Mouse (Mus musculus) hindbrain, postnatal 0 days (tissue): Measurements from ENCODE around the gene Arsb. TPM values are rescaled to one million over a fixed set of nuclear protein-coding genes. Genes with fewer than 3 reads are reported as not detected.

Source experiments
- ATAC-seq: fragments of 200-750 bp; cut with Nextera tagmentation; 2 replicates; pipeline ENCODE4 v1.8.0; 2017; ENCODE audit warnings: mild to moderate bottlenecking, moderate TSS enrichment, moderate library complexity
- DNase-seq: peaks from one replicate; pipeline ENCODE4 v3.0.0-alpha.2; 2015; ENCODE audit warnings: low spot score
- H3K27ac ChIP-seq: fragments of 300-500 bp; sonication (generic); 2 replicates; pipeline ENCODE4 v1.5.1; 2014; ENCODE audit warnings: mild to moderate bottlenecking
- H3K27me3 ChIP-seq: fragments of 300-500 bp; sonication (generic); 2 replicates; pipeline ENCODE4 v1.6.1; 2014; ENCODE audit warnings: low read length, mixed read lengths; ENCODE audit not compliant: insufficient read depth
- H3K36me3 ChIP-seq: fragments of 300-500 bp; sonication (generic); 2 replicates; pipeline ENCODE4 v1.6.1; 2014; ENCODE audit warnings: low read length, mixed read lengths; ENCODE audit not compliant: insufficient read depth
- H3K4me1 ChIP-seq: fragments of 300-500 bp; sonication (generic); 2 replicates; pipeline ENCODE4 v1.6.1; 2014; ENCODE audit warnings: antibody characterized with exemption, low read length, mixed read lengths; ENCODE audit not compliant: insufficient read depth
- H3K4me2 ChIP-seq: fragments of 300-500 bp; sonication (generic); 2 replicates; pipeline ENCODE4 v1.6.1; 2014; ENCODE audit warnings: low read depth, mild to moderate bottlenecking, low read length, moderate library complexity, mixed read lengths
- H3K4me3 ChIP-seq: fragments of 300-500 bp; sonication (generic); 2 replicates; pipeline ENCODE4 v1.5.1; 2014; ENCODE audit warnings: low read length
- H3K9ac ChIP-seq: fragments of 300-500 bp; sonication (generic); replicated peaks from 2 replicates; pipeline ENCODE4 v1.6.1; 2014; ENCODE audit warnings: mild to moderate bottlenecking, low read length, moderate library complexity, mixed read lengths
- H3K9me3 ChIP-seq: fragments of 300-500 bp; sonication (generic); 2 replicates; pipeline ENCODE4 v1.6.1; 2016; ENCODE audit warnings: low read length, mixed read lengths
- CTCF ChIP-seq: IDR thresholded peaks from 2 replicates; pipeline ENCODE4 v1.5.1; 2016; ENCODE audit warnings: antibody characterized with exemption, control low read depth, low read depth
- WGBS: fragments of 180-500 bp; shearing (Covaris S2); extraction: QIAGEN DNeasy Blood & Tissue Kit; methylation state at CpG from one replicate; pipeline ENCODE4 v1.1.7; 2014; 5-methylcytosine and 5-hydroxymethylcytosine counted together
- polyA plus RNA-seq: library from polyadenylated mRNA; unstranded; fragments of >200 nt; fragmentation: Nextera tagmentation; extraction: Ambion mirVana; gene quantifications from 2 replicates; pipeline ENCODE4 v1.2.1, GENCODE M21; 2015
- total RNA-seq: library from RNA; depleted of rRNA; stranded (reverse); fragments of >200 nt; gene quantifications from 2 replicates; pipeline ENCODE4 v1.2.3, GENCODE M21; 2014

Arsb gene
- total and polyA plus RNA-seq, 2 experiments from 2014 or later = 11.7 to 19.0 TPM

GRCm38 (mm10) chr13:93915641-93916570 lies 144.5 kb downstream of the Arsb start:
- Histone ChIP-seq H3K27ac (no peak overlapping the region), H3K4me1 (no peaks in the 10 kb centered on the region), H3K27me3 (no peaks in the 10 kb centered on the region), H3K36me3 (no peaks in the 10 kb centered on the region), H3K9me3 (no peaks in the 10 kb centered on the region), H3K4me2 (no peak overlapping the region), H3K9ac (no peak overlapping the region), H3K4me3 (no peak overlapping the region)
- no peak for TF ChIP-seq CTCF
- ATAC-seq = no peak
- 67% methylated on average over 16 of the region's 16 CpGs for WGBS
- no peak for DNase-seq

DNA sequence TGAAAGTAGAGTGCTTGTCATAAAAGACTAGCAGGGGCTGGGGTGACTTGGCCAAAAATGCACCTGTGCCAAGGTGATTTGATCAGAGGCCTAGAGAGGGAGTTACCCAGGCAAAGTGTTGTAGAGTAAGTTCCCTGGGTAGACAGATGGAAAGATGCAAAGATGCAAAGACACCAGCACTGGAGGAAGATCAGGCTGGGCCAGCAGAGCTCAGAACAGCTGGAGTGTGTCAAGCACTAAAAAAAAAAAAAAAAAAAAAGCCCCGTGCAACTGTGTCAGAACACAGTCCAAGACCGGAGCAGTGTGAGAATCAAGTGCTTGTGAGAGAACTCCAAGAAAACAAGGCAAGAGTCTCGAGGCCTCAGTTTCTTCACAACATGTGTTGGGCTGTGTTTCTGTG lies 148.1 kb downstream of the Arsb start:
- no peak for ATAC-seq
- no peak for DNase-seq
- 77% methylated on average over 3 of the region's 3 CpGs for WGBS
- H3K4me2 ChIP-seq = no peak overlapping the region
- H3K9ac ChIP-seq = no peak overlapping the region
- H3K4me3 ChIP-seq = no peak overlapping the region
- TF ChIP-seq CTCF = no peak
- no peaks in the 10 kb centered on the region for H3K27me3 ChIP-seq
- H3K36me3 ChIP-seq = no peaks in the 10 kb centered on the region
- no peak overlapping the region for H3K27ac ChIP-seq
- no peaks in the 10 kb centered on the region for H3K9me3 ChIP-seq
- no peaks in the 10 kb centered on the region for H3K4me1 ChIP-seq

DNA sequence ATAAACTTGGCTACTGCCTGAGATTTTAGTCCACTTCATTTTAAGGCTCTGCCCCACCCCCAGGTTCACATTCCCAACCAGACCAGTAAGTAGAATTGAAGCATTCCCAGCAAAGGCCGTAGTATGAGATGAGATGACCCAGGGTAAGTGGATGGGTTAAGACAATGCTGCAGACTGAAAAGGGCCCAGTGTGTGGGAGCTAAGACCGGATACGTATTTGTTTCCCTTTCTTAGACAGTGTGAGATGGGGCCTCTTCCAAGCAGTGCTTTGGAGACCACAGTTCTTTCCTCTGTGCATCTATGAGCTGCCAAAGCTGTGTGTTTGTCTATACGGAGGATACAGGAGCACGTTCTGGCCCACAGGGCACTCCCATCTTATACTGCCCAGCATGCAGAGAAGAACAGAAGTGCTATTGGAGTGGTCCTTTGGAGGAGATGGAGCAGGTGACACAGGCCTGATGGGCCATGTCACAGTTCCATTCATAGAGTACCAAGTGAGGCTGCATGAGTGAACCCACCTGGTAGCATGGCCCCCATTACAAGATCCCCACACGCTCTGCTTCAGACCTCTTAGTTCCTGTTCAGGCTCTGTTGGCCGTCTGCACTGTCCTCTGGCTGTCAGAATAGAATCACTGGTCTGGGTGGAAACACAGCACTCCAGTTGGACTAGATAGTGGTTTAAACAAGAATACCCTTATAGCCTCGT lies 148.8 kb downstream of the Arsb start:
- no peak overlapping the region for H3K9ac ChIP-seq

GRCm38 (mm10) chr13:93920786-93921300 lies 149.4 kb downstream of the Arsb start:
- ATAC-seq = no peak
- 78% methylated on average over 4 of the region's 4 CpGs for WGBS
- Histone ChIP-seq H3K4me3 (no peak overlapping the region), H3K36me3 (no peaks in the 10 kb centered on the region), H3K9ac (no peak overlapping the region), H3K4me2 (no peak overlapping the region), H3K27me3 (no peaks in the 10 kb centered on the region), H3K4me1 (no peaks in the 10 kb centered on the region), H3K27ac (no peak overlapping the region), H3K9me3 (no peaks in the 10 kb centered on the region)
- no peak for TF ChIP-seq CTCF
- no peak for DNase-seq

More for the DNA sequence above, 148.8 kb downstream of the Arsb start:
- Histone ChIP-seq H3K4me1 (no peaks in the 10 kb centered on the region), H3K9me3 (no peaks in the 10 kb centered on the region), H3K4me2 (no peak overlapping the region), H3K27me3 (no peaks in the 10 kb centered on the region), H3K4me3 (no peak overlapping the region), H3K27ac (no peak overlapping the region), H3K36me3 (no peaks in the 10 kb centered on the region)
- no peak for ATAC-seq
- DNase-seq = no peak
- no peak for TF ChIP-seq CTCF
- 77% methylated on average over 8 of the region's 8 CpGs for WGBS

DNA sequence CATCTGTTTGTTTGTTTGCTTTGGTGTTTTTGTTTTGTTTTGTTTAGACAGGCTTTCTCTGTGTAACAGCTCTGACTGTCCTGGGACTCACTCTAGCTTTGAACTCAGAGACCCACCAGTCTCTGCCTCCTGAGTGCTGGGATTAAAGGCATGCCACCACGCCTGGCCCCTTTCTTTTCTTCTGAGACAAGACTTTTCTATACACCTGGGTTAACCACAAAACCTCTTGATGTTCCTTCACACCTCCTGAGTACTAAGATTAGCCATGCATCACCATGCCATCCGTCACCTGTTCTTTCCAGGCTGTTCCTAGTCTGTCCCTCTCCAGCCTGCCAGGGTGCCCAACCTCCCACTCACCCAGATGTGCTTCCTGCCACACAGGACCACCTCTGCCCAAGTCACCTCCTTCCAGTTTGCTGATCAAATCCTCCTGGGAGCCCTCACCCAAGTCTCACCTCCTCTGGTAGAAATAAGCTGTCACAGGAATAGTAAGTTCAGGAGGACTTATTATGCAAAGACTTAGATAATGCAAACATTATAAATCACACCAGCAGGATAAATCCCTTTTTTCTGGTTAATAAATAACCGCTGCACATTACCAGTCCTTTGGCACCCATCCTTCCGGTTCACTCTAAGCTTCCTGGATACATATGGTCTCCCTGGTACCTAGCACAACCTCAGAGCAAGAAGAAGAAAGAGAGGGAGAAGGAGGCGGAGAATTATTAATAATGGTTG lies 150.6 kb downstream of the Arsb start:
- H3K27me3 ChIP-seq = no peaks in the 10 kb centered on the region
- ATAC-seq = no peak
- H3K36me3 ChIP-seq = no peaks in the 10 kb centered on the region
- no peak overlapping the region for H3K4me2 ChIP-seq
- no peaks in the 10 kb centered on the region for H3K9me3 ChIP-seq
- no peak for DNase-seq
- H3K27ac ChIP-seq = no peak overlapping the region
- H3K4me1 ChIP-seq = no peaks in the 10 kb centered on the region
- TF ChIP-seq CTCF = no peak
- H3K4me3 ChIP-seq = no peak overlapping the region
- 87% methylated on average over 5 of the region's 5 CpGs for WGBS
- H3K9ac ChIP-seq = no peak overlapping the region

DNA sequence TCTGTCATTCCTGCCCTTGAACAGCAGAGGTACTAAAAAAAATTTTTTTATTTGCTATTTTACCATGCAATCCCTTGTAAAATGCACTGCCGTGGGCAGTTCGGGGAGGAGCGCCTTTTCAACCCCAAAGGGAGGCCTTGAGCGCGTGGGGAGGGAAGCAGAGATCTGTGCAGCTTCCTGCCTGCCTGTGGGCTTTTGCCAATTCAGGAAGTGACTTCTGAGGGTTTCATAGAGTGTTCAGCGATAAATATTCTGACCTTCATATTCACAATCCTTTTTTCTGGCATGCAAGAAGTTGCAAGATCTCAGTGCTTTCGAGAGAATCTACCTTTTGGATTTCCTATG lies 151.1 kb downstream of the Arsb start:
- Histone ChIP-seq H3K9me3 (no peaks in the 10 kb centered on the region), H3K36me3 (no peaks in the 10 kb centered on the region), H3K9ac (no peak overlapping the region), H3K27ac (no peak overlapping the region), H3K27me3 (no peaks in the 10 kb centered on the region), H3K4me1 (no peaks in the 10 kb centered on the region), H3K4me2 (no peak overlapping the region), H3K4me3 (no peak overlapping the region)
- WGBS = 66% methylated on average over 7 of the region's 7 CpGs
- DNase-seq = no peak
- no peak for ATAC-seq
- TF ChIP-seq CTCF = no peak
